Mouse (Mus musculus): Measurements from ENCODE around the gene Muc13.

Muc13 gene

DNA sequence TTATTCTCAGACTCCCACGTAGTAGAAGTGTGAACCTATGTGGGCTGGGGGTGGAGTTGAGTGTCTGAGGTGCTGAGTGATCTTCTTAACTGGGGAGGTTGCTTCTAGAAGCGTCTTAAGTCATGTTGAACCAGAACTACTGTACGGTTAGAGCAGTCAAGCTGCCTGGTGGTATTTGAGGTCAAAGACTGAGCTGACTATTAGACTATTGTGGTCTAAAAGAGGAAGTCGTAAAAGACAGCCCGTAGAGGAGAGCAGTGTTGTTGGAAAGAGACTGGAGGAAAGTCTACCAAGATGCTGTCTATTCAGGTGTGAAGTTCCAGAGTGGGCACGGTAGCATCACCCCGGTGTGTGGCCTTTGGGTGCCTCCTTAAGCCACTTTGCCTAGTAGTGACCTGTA lies 24.0 kb upstream of the Muc13 start:
- no peak for DNase-seq (ENCODE audit: low spot score)

DNA sequence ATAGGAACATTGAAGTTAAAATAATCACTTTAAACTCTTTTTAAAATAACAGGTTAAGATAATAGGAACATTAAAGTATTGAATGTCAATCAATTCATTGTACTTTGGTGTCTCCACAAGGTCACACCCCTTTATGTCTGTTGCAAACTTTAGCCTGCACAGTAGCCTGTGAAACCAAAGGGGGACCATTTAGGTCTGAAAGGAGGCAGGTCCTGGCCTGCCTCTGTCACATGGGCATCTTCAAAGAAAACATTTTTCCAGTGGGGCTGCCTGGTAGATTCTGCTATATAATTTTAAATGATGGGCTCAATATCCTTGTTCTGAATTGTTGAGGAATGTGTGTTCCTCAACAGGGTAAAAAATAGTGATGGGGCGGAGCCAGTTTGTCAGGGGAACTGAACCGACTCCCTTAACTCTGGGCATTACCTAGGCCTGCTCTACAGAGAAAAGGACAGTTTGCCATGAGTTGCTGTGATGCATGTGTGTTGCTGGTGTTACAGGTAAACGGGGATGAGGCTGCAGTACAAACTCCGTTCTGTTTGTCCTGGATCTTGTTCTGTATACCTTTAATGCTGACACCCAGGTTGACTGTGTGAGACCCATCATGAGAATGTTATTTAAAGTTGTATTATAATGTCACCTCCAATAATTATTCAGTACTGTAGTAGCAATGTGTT lies 22.9 kb upstream of the Muc13 start:
- DNase-seq (ENCODE audit: low spot score) = no peak

DNA sequence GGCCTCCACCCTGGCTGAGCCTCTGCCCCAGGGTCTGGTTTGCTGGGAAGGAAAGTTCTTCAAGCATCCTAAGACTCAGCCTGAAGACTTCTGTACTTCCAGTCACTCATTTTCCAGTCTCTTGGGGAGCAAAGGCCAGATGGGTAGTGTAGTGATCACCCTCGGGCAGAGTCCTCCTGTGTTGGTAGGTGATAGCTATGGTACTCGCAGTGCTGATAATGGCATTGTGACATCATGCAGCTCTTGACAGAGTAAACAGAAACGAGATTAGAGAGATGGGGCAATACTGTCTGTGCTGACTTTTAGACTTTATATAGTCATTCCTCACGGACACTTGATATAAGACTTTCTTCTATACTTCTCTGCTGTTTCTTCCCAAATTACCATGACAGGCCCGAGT lies 21.0 kb upstream of the Muc13 start:
- DNase-seq (ENCODE audit: low spot score) = no peak

DNA sequence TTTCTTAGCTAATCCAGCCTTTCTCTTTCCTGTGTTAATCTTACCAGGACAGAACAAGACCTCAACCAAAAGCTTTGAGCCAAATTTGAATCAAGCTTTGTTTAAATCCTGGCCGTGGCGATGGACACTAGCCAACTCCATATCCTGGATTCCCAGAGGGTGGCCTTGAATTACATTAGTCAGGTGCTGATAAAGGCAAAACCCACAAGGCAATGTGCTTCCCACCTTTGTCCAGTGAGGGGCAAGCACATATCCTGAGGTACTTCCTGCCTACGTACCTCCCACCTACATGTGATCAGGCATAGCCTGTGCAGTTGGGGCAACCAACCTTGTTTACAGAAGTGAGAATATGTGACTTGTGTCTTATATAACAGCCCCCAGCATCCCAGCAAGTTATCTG lies 18.9 kb upstream of the Muc13 start:
- no peak for DNase-seq (ENCODE audit: low spot score)

DNA sequence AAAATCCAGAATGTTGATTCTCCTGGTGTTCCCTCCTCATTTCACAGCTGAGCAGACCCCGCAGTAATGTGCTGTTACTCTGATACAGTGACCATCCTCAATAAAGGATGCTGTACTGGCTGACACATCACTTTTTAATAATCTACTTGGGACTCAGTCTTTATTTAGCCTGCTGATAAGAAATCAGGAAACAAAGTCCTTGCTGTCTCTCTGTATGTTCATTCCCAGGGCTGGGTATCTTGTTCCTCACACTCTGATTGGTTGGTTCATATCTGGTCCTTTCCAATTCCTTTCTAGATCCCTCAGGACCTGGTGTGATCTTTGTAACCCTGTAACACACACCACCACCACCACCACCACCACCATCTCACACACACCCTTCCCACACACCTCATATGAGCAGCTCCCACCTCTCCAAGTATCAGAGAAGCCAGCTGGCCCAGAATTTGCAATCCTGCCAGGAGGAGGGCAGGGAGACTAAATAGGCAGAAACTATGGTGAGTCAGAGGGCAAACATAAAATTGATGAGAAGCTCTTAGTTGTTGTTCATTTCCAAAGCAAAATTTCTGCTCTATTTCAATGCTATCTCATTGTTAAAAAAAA lies 18.0 kb upstream of the Muc13 start:
- DNase-seq (ENCODE audit: low spot score) = peak; percentile 25

DNA sequence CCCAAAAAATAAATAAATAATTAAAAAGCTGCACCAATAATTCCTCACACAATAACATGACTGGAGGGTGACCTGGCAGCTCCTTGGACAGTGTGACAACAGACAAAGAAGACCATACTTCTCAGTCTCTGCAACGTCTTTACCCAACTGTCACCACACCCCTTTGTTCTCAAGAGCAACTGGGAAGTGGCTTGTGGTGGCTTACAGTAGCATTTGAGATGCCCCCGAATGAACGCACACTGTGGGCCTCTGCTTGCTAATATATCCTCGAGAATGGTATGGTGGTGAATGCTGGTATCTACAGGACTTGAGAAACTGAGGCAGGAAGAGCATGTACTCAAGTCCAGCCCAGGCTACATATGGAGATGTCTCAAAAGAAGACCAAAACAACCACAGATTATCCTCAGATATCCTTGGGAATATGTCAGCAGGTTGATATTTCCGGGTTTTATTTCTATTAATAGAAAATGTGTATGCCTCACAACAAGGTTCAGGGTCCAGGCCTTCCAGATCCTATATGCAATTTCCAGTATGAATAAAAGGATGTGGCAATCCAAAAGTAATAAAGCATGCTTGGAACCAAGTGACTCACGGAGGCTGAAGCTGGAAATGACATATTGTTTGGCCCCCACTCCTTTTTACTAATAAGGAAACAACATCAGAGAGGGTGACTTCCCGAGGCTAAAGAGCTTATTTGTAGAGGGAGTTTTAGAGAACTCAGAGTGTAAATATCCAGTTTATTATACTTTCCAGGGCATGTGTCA lies 16.9 kb upstream of the Muc13 start:
- DNase-seq (ENCODE audit: low spot score) = peak; percentile 34

DNA sequence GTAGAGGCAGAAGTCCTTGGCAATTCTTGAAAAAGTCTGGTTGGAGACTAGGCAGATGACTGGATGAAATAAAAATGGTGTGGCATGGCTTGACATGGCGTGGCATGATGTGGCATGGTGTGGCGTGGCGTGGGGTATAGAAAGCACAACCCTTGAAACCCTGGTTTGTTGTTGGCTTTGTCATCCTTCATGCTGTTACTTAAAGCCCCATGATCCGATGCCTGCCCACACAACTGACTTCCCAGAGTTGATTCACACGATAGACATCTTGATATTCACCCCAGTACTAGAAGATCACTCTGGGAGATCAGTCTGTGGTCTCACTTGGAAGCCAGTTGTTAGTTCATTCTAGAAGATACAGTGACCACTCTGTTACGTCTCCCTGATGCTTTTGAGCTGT lies 16.2 kb upstream of the Muc13 start:
- no peak for DNase-seq (ENCODE audit: low spot score)

DNA sequence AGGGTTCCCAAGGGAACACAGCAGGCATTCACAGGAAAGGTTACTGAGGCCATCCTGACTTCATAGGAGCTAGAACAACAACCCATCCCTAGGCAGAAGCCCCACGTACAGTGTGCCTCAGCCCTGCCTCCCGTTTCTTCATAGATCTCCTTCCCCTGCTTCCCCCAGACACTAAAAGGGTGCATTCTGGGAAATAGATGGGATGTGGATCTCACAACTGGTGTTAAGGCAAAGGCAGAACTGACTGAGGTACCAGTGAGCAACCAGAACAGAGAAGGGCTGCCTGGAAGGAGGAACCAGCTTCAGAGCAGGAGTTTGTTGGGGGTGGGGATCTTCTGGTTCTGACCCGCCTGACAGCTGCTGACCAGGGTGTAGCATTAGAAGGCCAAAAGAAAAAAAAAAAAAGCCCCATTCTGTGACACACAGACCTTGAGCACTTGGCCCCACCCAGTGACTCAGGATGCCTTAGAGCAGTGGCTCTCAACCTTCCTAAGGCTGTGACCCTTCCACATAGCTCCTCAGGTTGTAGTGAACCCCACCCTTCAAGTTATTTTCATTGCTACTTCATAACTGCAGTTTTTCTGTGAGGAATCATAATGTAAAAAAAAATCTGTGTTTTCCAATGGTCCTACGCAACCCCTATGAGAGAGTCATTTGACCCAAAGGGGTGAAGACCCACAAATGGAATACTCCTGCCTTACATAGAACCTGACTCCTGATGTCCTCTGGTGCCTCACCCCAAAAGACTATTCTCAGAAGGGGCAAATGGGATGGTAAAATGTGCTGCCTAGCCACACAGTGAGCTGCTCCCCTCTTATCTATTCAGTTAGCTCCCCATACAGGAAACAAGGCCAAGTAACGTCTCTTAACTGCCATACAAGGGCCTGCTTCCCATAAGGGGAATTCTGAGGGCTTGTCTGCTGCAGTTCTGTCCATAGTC lies 11.8 kb upstream of the Muc13 start:
- DNase-seq (ENCODE audit: low spot score) = no peak

DNA sequence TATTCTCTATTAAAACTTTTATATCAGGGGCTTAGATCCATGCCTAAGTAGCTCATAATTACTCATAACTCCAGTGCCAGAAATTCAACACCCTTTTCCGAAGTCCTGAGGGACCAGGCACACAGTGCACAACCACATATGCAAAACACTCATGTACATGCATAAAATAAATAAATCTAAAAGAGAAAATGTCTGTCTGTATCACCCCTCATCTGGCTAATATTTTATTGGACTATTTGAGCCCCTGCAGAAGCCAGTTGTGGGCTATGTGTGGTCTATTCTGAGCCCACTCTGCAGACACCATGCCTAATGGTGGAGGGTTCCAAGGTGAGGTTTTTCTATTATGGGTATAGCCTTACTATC lies 11.1 kb upstream of the Muc13 start:
- DNase-seq (ENCODE audit: low spot score) = no peak

DNA sequence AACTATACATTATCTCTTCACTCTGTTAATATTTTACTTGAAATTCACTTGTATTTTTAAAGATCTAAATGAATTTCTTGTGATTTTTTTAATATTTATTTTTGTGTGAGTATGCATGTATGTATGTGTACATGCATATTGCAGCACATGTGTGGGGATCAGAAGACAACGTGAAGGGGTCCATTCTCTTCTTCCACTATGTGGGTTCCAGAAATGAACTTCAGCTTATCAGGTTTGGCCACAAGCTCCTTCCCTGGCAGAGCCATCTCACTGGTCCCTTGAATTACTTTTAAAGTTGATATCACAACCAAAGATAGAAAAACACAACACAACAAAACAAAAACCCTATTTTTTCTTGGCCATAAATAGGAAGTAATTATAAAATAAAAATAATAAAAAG lies 9.3 kb upstream of the Muc13 start:
- DNase-seq (ENCODE audit: low spot score) = no peak

DNA sequence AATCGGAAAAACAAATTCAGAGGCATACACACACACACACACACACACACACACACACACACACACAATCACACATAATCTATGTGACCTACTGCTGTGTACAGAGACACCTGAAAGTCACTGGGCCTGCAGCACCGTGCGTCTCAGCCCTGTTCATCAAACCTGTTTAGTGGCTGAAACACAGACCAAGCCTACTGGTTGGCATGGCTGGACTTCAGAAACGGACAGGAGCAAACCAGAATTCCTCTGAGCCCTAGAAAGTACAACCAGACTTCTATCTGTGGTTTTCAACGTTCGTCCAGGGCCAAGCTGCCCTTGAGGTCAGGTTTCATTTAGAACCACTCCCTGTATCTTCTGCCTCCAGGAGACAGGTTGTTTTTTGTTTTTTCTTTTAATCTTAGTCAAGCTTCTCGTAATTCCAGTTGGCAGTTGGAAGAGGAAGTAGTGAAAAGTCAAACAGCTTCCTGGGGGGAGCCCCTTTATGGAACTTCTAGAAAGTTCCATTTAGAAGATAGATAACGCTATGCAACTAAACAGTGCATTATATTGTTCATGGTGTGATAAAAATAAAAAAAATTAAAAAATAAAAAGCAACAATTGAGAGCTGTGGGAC lies 8.6 kb upstream of the Muc13 start:
- DNase-seq (ENCODE audit: low spot score) = no peak

DNA sequence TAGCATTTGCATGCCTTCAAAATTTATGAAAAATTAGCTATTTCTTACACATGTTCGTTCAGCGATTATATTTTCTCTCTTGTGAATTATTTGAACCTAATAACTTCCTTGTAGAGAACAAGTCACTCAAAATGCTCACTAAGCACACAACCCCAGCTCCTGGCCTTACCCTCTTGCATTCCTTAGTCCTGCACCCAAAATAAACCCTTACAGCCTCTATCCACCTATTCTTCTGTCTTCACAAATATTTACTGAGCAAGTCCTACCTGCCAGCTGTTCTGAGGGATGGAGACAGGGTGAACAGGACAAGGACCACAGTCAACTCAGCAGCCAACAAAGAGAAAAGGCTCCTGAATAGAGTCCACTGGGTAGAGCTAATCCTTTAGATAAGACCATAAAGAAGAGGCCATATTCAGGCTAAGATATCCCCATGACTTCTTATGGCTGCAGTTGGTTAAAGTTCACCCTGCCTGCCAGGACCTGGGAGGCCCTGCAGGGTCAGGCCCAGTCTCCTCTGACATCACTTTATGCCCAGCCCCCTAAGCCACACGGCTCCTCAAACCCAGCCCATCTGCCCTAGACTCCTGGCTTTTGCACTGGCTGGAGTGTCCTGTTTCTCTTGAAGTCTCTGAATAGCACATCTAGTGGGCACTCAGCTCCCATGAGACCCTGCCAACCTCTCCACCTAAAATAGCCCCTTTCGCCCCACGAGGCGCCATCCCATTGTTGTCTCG lies 7.0 kb upstream of the Muc13 start:
- DNase-seq (ENCODE audit: low spot score) = peak; percentile 22

DNA sequence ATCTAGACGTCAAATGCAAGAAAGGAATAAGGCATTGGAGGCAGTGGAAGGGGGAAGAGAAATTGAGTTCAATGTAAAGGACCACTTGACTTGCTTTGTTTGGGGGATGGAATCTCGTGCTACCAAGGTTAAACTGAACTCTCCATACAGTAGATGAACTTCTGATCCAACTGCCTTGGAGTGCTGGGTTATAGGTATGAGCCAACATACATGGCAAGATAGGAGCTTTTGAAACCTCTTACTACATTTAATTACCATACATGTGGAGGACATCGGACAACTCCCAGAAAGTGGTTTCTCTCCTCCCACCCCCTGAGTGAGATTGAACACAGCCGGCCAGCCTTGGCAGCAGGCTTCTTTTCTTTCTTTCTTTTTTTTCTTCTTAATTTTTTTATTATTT lies 1.3 kb downstream of the Muc13 start:
- DNase-seq (ENCODE audit: low spot score) = no peak

DNA sequence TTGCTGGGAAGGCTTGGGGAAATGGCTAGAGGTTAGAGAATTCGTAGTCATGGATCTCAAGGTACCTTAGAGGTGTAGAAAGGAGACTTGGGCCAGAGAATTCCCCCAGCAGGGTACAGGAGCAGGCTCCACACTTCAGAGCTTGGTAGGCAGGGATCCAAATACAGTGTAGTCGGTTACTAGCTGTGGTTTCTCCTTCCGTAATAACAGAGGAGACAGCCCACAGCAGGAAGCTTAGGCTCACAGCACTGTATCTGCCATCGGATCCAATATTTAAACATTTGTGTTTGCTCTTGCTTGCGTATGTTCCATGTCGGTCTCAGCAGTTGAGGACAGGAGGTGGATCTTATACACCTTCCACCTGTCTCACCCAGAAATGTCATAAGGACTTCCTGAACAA lies 2.0 kb downstream of the Muc13 start:
- DNase-seq (ENCODE audit: low spot score) = no peak

DNA sequence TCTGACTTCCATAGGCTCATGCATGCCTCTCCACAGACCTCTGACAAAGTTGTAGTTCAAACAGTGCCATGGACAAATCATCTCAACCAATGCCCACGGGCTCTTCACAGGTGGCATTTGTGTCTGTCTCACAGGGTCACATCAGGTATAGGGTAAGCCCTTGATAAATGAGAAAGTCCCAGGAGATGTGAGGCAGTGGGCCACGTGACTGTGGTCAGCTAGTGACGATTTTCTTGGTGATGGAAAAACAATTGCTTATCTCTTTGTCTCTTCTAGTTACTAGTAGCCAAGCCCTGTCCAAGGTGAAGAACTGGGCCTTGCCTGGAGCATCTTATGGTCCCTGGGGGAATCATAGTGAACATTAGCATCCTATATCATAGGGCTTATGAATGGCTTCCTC lies 2.9 kb downstream of the Muc13 start:
- DNase-seq (ENCODE audit: low spot score) = no peak

DNA sequence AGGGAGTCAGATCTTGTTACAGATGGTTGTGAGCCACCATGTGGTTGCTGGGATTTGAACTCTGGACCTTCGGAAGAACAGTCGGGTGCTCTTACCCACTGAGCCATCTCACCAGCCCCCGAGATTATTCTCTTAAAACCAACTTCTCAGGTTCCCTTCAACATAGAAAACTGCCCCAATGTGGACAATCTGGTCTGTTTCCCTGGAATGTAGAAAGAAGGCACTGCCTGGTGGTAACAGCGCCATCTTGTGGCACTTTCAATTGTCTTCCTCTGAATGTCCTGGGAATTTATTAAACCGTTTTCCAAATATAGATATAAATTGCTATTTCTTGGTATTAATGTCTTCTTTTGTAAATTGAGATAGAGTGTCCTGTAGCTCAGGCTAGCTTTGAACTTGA lies 4.0 kb downstream of the Muc13 start:
- peak; percentile 85 for DNase-seq (ENCODE audit: low spot score)

DNA sequence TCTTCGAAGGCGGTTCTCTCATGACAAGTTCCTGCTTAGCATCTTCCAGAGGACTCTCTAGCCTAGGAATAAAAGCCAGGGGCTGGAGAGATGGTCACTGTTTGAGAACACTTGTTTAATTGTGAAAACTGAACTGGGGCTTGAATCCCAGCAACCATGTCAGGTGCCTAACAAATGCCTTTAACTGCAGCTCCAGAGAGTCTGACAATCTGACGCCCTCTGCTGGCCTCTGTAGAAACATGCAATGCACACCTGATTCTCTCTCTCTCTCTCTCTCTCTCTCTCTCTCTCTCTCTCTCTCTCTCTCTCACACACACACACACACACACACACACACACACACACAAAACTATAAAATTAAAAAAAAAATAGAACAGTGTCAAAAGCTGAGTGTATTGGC lies 16.2 kb downstream of the Muc13 start:
- DNase-seq (ENCODE audit: low spot score) = peak; percentile 39

DNA sequence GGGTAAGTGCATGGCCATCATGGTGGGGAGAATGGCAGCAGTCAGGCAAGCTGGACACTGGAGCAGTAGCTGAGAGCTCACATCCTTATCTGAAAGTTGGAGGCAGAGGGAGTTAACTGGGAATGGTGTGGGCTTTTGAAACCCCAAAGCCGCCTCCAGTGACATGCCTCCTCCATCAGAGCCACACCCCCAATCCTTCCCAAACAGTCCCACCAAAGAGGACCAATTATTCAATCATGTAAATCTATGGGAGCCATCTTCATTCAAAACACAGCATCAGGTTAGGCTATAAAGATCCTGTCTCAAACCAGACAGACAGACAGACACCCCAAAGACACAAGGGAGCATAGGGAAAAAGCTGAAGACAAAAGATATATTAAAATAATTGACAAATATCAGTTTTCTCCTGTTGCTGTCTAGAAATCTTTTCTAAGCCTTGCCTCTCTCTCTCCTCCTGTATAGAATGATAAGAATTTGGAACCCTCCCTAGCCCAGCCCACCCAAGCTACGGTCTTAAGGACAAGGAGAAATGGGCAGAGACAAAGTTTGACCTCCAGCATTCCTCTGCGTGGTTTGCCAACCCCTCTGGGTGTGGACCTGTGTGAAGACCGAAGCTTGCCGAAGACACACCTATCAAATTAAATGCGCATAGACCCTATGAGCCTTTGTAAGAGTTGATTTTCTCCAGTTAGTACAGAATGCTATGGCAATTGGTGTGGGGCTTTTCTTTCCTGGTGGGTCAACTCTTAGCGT lies 24.8 kb downstream of the Muc13 start:
- DNase-seq (ENCODE audit: low spot score) = no peak

DNA sequence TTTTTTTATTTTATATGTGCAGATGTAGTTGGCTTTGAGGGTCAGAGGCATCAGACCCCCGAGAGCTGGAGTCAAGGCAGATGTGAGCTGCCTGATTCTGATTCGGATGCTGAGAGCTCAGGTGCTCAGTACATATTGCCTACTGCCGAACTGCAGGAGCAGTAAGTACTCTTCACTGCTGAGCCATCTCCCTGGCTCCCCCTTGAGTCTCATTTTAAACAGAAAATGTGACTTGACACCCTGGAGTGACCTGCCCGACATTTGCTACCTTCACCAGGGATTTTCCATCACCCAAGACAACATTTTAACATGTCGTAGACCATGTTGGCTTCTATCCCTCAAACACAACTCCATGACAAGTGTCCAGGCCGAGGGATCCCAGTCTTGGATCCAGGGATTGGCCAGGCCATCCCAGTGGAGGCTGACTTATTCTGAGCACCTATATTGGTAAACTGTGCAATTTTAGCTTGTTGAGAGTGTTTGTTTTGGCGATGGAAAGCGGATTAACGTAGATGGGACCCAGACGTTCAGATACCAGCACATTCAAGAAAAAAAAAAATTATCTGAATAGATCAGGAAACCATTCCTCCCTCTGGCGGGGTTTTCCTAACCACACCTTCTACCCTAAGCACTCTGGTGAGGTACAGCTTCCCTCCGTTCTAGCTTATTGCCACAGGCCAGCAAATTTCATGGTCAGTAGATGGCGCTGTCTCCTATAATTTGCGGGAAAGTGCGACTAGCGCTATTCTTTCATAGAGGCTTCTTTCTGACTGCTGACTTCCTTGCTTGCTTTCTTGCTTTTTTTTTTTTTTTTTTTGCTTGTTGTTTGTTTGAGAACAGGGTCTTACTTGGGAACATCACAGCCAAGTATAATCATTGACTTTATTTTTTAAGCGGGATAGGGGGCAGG lies 26.7 kb downstream of the Muc13 start:
- peak; percentile 96 for DNase-seq (ENCODE audit: low spot score)

DNA sequence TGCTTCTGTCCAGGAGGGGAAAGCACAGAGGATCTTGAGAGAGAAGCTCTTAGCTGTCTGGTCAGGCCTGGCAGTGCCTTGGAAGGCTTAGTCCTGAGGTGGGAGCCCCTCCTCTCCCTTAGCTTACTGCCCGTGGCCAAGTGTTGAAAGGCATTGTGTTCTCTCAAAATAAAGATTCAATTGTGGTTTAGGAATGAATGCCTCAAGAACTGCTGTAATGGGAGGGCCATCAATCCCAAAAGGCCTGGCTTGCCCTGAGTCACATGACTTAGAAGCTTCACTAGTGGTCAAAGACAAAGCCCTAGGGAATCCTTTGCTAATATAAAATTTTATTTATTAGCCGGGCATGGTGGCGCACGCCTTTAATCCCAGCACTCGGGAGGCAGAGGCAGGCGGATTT lies 30.8 kb downstream of the Muc13 start:
- DNase-seq (ENCODE audit: low spot score) = no peak
